Mouse (Mus musculus): ENCODE results near the gene Hnf1b.

Gene Hnf1b

DNA sequence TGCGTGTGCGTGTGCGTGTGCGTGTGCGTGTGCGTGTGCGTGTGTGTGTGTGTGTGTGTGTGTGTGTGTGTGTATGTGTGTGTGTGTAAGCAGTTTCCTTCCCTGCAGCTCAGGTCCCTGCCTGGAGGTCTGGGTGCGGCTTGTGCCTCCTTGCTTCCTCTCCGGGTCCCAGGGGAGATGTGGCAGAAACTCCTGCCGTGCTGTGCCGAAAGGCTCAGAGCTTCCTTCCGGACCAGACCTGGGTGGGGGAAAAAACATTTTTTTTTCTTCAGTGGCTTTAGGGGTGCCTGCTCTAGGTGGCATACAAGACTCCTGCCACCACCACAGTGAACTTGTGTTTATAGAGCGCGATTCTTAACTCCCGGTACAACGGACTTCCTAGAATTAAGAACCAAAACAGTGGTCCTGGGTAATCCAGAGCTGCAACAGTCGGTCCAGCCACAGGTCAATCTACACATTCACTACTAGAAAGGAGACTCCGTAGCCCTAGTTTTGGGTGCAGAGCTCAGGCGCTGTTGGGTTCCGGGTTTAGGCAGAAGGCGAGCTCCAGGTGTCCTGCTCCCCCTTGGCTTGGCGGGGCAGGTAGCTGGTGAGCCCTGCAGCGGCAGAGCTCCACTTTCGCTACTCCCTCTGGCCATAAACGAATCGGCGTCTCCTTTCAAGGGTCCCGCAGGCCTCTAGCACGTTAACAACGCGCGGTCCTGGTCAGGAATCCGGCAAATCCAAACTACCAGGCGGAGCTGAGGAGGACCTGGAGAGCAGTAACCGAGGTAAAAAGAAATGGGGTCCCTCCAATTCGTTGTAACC, at the start of gene Hnf1b:
Hnf1b (plus strand) TSS at position 535 of the 807 bp plus-strand sequence.
- no peak for DNase-seq (ENCODE audit: inconsistent ontology term)

DNA sequence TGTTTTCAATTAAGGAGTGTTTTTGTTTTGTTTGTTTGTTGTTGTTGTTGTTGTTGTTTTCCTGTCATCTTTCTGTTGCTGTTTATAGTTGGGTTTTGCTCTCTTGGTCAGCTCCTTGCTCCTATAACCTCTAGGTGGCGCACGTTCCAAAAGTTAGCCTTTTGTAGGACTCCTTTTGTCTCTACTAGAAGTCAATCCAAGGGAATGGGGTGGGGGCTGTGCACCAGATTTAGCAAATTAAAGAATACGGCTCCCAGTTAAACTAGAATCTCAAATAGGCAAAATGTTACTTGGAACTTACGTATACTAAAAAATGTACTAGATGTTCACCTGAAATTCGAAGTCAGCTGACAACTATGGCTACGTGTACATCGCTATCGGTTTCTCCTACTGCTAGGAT, 47.7 kb upstream of the Hnf1b start:
- no peak for DNase-seq (ENCODE audit: inconsistent ontology term)

DNA sequence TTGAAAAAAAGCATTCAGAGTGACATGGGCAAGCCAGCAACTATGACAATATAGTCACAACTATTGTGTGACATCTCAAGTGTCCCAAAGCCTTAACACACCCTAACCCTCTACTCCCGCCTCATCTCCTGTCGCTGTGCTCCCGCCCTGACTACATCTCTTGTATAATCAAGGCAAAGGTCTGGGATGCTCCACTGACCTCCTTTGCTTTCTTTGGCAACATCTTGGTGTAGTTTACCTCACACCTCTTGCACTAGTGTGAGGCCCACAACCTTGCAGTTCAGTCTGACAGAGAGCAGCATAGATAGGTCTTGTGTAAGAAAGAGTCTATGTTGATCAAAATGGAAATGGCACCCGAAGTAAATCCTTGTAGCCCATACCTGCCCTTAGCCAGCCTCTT, 47.3 kb upstream of the Hnf1b start:
- DNase-seq (ENCODE audit: inconsistent ontology term) = no peak

GRCm38 (mm10) chr11:83810441-83810840, 39.4 kb upstream of the Hnf1b start:
- DNase-seq (ENCODE audit: inconsistent ontology term) = no peak

DNA sequence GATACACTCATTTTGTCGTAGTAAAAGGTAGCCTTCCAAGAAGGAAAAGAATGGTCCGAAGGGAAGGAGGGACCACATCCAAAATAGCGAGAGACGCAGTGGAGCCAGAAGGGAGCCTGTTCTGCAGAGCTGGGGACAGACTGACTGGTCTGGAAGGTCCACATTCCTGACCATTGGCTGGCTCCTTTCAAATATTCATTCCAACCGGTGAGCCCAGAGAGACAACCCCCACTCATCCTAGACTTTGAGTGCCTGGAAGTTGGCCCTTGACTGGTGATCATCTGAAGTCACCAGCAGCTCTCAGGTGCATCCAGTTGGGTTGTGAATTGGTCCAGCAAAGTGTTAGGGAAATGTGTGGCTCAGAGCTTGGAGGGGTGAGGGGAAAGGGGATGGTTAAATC, 34.7 kb upstream of the Hnf1b start:
- DNase-seq (ENCODE audit: inconsistent ontology term) = no peak

- DNase-seq (ENCODE audit: inconsistent ontology term) = peak; percentile 36
Observed at GRCm38 (mm10) chr11:83815628-83816027, 34.2 kb upstream of the Hnf1b start.

GRCm38 (mm10) chr11:83817048-83817447, 32.8 kb upstream of the Hnf1b start:
- peak; percentile 85 for DNase-seq (ENCODE audit: inconsistent ontology term)

DNA sequence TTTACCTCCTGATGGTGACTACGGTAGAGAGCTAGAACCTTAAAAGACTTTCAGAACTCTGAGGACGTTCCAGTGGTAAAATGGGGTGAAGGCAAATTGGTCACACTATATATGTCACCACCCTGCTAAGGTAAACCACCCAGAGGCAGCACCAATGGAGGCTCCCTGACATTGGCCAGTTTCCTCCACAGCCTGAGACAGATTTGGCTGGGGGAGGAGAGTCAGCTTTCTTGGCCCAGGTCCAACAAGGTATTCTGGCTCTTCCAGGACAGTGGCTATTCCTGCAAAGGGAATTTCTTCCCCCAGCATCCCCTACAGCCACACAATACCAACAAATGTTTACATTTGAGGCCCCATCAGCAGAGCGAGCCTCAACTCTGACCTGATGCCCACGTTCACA, 31.9 kb upstream of the Hnf1b start:
- no peak for DNase-seq (ENCODE audit: inconsistent ontology term)

- no peak for DNase-seq (ENCODE audit: inconsistent ontology term)
Observed at GRCm38 (mm10) chr11:83818591-83819127, 31.2 kb upstream of the Hnf1b start.

DNA sequence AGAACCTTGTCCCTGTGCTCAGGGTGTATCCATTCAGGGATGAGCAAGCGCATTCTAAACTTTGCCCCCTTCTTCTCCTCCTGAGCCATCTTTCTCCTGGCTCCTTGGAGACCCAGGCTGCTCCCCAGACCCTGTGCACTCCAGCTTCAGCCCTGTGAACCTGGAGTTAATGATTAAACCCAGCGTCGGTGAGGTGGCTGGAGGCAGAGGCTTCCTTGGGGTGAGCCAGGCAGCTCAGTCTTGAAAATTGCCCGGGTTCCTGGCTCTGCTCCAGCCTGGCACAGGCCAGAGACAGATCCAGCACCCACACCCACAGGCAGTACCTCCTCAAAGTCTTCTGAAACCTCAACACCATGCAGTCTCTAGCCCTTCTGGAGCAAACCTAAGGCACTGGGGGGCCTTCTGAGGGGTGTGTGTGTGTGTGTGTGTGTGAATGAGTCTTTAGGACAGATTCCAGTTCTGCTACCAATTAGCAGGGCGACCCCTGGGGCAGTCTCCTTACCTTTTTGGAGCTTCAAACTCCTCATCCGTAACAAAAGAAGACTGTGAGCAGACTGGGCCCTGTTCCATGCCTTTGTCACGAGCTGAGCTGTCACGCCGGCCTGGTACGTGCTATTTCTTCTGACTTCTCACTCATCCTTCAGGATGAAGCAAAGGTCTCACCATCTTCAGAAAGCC, 29.9 kb upstream of the Hnf1b start:
- peak; percentile 25 for DNase-seq (ENCODE audit: inconsistent ontology term)

DNA sequence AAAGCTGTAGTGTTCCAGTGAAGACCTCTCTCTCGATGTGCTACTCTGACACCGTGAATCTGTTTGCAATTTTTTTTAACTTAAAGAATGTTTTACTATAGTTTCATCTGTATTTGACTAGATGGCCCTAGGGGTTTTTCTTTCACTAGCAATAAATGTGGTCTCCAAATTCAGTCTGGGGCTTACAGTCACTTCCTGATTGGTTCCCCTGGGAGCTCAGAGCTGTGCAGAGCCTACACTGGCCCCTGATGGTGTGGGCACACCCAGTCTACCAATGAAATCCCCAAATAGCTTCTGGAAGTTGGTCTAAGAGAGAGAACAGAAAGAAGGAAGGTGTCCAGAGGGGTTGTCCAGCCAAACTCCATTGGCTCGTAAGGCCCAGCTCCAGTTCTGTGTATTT, 23.7 kb upstream of the Hnf1b start:
- DNase-seq (ENCODE audit: inconsistent ontology term) = no peak

DNA sequence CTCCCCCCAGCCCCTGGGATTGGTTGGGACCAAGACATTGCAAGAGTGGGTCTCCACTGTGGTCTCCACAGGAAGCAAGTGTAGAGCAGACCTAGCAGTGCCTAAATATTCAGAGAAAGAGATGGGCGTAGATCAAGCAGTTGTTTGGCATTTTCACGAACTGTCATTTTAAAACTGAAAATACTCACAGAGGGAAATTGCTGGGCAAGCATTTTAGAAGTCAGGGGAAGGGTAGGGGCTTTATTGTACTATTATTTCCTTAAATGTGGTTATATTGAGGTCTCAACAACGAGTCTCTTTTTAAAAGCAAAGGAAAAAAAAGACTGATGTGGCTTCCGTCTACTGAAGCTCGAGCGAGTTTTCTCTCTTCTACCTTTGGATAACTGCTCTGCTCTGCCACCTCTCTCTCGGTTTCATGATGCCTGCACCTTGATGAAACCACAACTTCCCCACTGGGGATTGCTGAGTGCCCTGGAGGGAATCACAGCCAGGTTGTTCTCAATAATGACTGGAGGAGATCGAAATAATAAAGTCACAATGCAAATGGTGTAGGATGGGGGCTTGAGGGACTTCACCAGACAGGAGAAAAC, 21.2 kb upstream of the Hnf1b start:
- no peak for DNase-seq (ENCODE audit: inconsistent ontology term)

DNA sequence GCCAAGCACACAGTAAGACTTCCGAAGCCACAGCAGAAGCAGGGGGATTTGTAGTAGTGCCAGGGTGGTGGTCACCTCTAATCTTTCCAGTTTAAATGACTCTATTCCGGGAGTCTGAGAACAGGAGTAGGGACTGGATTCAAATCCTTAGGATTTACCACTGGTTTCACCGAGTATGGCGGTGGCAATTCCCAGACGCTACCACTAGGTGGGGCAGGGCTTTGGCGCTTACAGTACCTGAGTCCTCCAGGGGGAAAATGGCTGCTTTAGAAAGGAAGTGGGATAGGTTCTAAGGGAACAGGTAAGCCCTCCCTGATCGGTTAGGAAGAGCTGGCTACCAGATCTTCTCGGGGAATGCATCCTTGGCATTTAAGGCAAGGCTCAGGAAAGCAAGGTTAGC, 17.5 kb upstream of the Hnf1b start:
- DNase-seq (ENCODE audit: inconsistent ontology term) = no peak

GRCm38 (mm10) chr11:83833517-83833916, 16.3 kb upstream of the Hnf1b start:
- no peak for DNase-seq (ENCODE audit: inconsistent ontology term)

- no peak for DNase-seq (ENCODE audit: inconsistent ontology term)
Observed at GRCm38 (mm10) chr11:83833959-83834496, 15.8 kb upstream of the Hnf1b start.

DNA sequence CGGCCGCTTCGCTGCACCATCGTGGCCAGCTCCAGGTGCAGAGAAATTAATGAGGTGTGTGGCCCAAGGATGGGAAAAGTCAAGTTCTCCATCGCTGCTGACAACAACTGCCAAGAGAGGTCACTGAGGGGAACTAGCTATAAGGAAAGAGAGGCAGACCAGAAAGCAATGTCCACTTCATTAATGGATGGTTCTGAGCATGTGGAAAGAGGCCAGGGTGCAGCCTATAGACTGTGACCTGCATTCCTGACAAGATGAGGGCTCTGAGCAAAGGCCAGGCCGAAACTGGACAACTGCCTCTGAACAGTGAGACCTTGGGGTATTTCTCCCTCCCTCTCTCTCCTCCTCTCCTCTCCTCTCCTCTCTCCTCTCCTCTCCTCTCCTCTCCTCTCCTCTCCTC, 10.4 kb upstream of the Hnf1b start:
- no peak for DNase-seq (ENCODE audit: inconsistent ontology term)

- no peak for DNase-seq (ENCODE audit: inconsistent ontology term)
Observed at GRCm38 (mm10) chr11:83843534-83843933, 6.3 kb upstream of the Hnf1b start.

DNA sequence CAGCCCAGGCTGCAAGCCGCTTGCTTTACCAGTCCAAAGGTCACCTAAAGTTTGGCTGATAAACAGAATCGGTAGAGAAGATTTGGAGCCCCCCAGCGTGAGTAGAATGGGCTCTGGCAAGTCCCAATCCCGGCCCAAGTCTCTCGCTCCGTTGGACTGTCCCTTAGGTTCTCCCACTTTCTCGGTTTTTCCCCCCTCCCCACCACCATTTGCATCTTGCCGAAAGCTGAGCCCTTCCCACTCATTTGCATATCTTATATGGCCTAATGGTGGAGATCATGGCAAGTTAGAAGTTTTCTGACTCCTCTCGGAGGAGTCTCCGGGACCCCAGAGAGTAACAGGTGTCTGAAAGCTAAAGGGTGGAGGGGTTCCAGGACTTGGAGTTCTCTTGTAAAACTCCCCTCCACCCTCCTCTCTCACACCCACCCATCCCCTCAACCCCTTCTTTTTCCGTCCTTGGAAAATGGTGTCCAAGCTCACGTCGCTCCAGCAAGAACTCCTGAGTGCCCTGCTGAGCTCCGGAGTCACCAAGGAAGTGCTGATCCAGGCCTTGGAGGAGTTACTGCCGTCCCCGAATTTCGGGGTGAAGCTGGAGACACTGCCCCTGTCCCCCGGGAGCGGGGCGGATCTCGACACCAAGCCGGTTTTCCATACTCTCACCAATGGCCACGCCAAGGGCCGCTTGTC, 866 bp downstream of the Hnf1b start:
- DNase-seq (ENCODE audit: inconsistent ontology term) = no peak

GRCm38 (mm10) chr11:83851273-83852015, 1.6 kb downstream of the Hnf1b start:
- no peak for DNase-seq (ENCODE audit: inconsistent ontology term)

GRCm38 (mm10) chr11:83852016-83852355, 2.1 kb downstream of the Hnf1b start:
- DNase-seq (ENCODE audit: inconsistent ontology term) = no peak
